Mouse (Mus musculus) splenic B cell, adult 2 months (primary cell): ENCODE measurements around the gene Ipo5.

Experiments used
- DNase-seq: peaks from one replicate; pipeline ENCODE4 v3.0.0-alpha.2; 2011; ENCODE audit warnings: low read depth, low spot score
- H3K27me3 ChIP-seq: 2 replicates; pipeline ENCODE4 v1.6.1; 2012; ENCODE audit warnings: mild to moderate bottlenecking, low read length, moderate library complexity, mixed read lengths; ENCODE audit not compliant: control insufficient read depth, poor library complexity, insufficient read depth, severe bottlenecking
- H3K36me3 ChIP-seq: 2 replicates; pipeline ENCODE4 v1.6.1; 2012; ENCODE audit warnings: mild to moderate bottlenecking, low read length, moderate library complexity, mixed read lengths; ENCODE audit not compliant: control insufficient read depth, poor library complexity, insufficient read depth, severe bottlenecking

Gene Ipo5

DNA sequence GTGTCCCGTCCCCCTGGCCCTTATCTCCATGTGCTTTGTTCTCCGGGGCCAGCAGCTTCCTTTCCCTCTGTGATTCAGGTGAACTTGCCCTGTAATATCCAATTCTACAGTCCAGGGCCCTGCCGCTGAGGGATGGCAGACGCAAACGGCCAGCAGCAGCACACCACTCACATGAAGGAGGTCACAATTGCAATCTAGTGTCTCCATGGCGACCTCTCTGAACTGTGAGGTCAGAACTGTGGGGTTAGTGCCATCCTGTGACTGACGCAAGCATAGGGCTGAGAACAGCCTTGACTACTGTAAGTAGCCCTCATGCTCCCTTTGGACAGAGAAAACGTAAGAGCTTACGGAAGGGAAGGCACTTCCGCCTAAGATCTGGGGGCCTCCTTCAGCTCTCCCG, 14.4 kb upstream of the Ipo5 start:
- DNase-seq, result no peak
- Histone ChIP-seq H3K27me3 (no peaks in the 10 kb centered on the region), H3K36me3 (no peaks in the 10 kb centered on the region)

DNA sequence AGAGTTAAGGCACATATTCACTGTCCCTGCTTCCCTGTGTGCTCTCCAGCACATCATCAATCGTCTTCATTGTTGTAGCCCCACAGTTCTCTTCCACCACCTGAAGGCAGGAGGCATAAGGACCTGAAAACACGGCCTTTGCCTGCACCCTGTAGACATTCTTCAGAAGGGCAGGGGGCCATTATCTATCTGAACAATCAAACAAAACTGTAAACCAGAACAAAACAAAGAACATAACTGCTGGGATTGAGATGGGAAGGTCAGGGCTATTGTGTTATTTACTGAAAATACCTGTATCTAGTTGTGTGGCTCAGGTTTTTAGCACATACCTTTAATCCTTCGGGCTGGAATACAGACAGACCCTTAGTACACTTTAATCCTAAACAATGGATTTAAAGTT, 12.1 kb upstream of the Ipo5 start:
- DNase-seq, result no peak
- H3K36me3 ChIP-seq, result no peaks in the 10 kb centered on the region

DNA sequence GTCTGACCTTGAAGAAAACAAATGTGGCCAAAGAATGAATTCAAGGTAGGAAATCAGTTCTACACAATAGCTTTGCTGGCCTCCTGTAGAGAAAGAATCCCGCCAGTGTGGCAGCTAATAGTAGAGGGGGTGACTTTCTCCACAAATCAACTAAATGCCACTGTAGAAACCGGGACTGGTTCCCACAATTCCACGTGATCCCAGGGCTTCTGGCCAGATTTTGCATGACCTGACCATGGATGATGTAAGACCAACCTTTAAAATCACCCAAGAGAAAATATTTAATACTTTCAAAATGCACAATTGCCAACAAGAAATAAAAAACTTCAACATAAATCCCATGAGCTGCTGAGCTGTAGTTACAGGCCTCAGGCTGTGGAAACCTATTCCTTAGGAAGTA, 1.6 kb upstream of the Ipo5 start:
- Histone ChIP-seq H3K36me3 (no peaks in the 10 kb centered on the region; the same call in 1 of the 2 replicates), H3K27me3 (no peaks in the 10 kb centered on the region)
- no peak for DNase-seq

More for the DNA sequence above, 12.1 kb upstream of the Ipo5 start:
- H3K27me3 ChIP-seq, result no peaks in the 10 kb centered on the region

DNA sequence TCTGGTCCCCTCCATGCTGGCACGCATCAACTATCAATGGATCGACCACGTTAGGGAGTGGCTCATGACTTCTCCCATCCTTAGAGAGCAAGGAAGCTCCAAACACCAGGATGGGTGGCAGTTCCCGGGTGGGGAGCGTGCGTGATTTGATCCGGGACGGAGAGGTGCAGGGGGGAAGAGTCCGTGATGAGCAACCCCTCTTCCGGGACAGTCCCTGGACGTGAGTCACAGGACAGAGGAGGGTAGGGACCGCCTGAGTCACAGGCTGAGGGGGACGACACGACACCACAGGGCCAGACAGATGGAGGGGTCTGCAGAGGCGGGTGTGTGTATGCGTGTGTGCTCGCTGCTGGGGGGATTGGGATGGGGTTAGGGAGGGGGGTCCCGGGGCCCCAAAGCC, 704 bp upstream of the Ipo5 start:
- Histone ChIP-seq H3K27me3 (no peaks in the 10 kb centered on the region), H3K36me3 (no peaks in the 10 kb centered on the region; the same call in 1 of the 2 replicates)
- DNase-seq, result no peak

DNA sequence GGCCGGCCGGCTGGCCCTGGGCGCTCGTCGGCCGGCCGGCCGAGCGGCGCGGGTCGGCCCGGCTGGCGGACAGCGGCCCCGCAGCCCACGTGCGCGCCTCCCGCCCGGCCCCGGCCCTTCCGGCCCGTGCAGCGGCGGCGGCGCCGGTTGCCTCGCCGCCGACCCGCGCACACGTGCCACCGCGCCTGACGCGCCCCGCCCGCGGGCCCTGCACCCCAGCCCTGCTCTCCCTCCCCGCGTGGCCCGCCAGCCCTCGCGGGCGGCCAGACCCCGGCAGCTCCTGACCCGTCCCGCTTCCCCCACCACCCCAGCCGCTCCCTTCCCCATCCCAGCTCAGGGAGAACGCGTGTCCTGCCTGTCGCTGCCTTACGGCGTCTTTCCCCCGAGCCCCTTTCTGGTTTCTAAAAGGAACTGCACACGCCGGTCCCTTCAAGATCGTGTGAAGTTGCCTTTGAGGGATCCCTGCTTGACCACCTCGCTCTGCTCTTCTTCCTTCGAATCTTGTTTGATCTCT, 421 bp downstream of the Ipo5 start:
- H3K36me3 ChIP-seq, result no peaks in the 10 kb centered on the region; the same call in 1 of the 2 replicates
- H3K27me3 ChIP-seq, result no peaks in the 10 kb centered on the region
- DNase-seq, result peak; percentile 48

DNA sequence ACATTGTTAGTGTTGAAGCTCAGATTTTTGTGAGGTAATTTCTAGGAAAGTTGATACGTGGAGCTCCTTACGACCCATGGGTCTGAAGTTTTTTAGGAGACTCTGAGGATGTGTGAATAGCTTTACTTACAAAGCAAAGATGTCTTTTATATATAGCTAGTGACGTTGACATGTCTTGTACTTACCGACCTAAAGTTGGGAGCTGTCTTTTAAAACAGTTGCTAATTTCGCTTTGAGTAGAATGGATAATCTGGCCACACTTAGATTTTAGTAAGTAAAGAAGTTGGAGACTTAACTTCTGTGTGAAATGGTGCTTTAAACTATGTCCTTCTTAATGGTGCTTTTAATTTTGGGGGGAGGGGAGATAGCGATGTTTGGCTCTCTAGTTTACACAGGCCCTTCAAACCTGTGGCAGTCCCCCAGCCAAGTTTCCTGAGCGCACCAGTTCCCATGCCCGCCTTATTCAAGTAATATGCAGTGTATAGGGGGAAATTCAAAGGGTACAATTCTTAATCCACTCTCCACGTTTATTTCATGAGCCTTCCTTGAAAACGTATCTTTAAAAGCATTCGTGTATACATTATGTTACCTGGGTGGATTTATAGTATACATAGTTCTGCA, 1.2 kb downstream of the Ipo5 start:
- Histone ChIP-seq H3K36me3 (no peaks in the 10 kb centered on the region; the same call in 1 of the 2 replicates), H3K27me3 (no peaks in the 10 kb centered on the region)
- peak; percentile 3 for DNase-seq

DNA sequence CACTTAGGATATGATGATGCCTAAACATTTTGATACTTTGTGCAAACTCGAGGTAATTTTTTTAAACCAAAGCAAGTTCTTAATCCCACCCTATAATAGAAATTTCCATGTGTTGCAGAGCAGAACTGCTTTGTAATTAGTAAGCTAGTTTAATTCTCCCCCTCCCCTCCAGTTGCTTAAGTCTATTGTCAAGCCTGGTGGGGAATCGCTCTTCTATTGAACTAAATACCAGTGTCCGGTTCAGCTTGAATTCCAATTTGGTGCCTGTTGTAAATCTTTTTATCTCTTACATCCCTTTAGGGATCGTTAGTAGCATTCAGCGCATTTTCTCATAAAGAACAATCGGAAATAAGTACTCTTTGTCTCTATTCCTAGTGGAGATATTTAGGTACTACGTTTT, 1.9 kb downstream of the Ipo5 start:
- DNase-seq, result no peak
- H3K36me3 ChIP-seq, result no peaks in the 10 kb centered on the region; the same call in 1 of the 2 replicates
- H3K27me3 ChIP-seq, result no peaks in the 10 kb centered on the region

DNA sequence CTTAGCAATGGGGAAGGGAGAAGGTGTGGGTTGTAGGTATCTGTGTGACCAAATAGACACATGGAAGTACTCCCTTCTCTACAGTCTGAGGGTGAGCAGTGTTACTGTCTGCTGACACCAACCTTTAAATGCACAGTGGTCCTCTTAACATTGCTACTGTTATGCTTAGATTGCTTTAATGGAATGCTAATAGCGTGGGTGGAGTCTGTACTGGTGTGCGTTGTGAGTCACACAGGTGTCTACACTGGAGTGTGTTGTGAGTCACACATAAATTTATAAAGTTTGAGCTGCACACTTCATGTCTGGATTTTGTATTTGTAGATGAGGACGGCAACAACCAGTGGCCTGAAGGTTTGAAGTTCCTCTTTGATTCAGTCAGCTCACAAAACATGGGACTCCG, 10.8 kb downstream of the Ipo5 start:
- Histone ChIP-seq H3K27me3 (no peaks in the 10 kb centered on the region), H3K36me3 (peaks cover 22% of the 10 kb centered on the region)
- no peak for DNase-seq

DNA sequence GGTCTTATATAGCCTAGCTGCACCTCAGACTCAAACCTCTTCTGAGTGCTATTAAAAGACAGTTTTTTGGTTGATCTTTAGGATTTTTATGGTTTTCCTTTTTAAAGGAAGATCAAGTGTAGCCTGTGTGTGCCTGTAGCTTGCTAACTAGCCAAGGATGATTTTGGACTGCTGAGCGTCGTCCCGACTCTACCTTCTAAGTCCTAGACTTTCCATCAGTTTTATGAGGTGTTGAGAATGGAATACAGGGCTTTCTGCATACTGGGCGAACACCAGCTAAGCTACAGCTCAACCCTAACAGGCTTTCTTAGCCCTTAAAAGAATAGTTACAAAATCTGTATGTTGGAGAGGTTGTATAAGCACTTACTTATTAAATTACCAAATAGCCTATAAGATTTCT, 13.0 kb downstream of the Ipo5 start:
- Histone ChIP-seq H3K36me3 (peaks cover 22% of the 10 kb centered on the region), H3K27me3 (no peaks in the 10 kb centered on the region)
- DNase-seq, result no peak

DNA sequence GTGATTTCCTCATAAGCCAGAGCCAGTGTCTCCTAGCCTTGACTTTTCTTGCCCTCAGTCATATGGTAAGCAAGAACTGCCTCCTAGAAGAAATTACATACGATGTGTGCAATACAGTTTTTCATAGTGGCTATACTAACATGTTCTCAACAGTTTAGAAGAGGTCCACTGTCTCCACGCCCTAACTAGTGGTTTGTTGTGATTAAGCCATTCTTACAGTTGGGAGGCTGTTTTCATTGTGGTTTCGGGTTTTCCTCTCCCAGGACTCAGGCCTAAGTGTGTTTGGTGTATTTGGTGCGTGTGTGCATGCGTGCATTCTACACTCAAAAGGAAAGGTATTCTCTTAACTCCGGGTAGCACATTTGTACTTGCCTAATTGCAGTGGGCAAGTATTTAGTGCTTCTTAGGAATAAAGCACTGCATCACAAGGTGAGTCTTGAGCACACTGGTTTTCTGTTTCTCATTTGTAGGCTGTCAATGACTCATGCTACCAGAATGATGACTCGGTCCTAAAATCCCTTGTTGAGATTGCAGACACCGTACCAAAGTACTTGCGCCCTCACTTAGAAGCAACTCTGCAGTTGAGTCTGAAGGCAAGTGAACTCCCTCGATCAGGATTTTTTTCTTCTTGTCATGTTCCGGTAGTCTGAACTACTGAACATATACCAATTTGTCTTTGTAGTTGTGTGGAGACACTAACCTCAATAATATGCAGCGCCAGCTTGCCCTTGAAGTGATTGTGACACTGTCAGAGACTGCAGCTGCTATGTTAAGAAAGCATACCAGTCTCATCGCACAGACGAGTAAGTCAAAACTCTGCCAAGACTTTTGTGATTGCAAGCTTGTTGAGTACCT, 14.9 kb downstream of the Ipo5 start:
- no peak for DNase-seq
- peaks cover 17% of the 10 kb centered on the region for H3K36me3 ChIP-seq
- no peaks in the 10 kb centered on the region for H3K27me3 ChIP-seq

DNA sequence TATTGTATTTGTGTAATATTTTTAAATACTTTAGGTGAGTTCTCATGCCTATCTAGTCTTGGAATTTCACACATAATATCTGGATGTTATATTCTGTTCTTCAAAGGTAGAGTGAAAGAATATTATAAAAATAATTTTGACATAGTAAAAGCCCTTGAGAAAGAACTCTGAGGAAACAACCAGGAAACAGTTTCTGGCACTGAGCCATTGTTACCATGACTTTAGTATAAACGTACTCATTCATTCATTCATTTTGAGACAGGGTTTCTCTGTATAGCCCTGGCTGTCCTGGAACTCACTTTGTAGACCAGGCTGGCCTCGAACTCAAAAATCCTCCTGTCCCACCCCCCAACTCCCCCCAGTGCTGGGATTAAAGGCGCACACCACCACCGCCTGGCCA, 20.2 kb downstream of the Ipo5 start:
- H3K36me3 ChIP-seq, result peaks cover 10% of the 10 kb centered on the region
- DNase-seq, result no peak
- no peaks in the 10 kb centered on the region for H3K27me3 ChIP-seq

DNA sequence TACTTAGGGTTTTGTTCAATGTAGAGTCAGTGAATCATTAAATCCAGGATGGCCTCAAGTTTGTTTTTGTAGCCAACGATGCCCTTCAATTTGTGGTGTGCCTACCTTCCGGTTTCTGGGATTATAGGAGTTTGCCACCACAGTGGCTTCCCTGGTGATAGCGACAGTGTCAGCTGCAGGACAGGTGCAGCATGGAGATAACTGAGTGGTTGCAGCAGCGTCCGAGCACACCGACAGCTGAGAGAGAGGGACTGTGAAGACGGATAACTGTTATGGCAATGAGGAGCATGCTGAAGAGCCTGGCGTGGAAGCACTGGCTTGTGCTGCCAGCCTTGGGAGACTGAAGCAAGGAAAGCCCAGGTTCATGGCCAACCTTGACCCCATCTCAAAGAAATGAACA, 22.6 kb downstream of the Ipo5 start:
- Histone ChIP-seq H3K36me3 (peaks cover 15% of the 10 kb centered on the region), H3K27me3 (no peaks in the 10 kb centered on the region)
- no peak for DNase-seq

DNA sequence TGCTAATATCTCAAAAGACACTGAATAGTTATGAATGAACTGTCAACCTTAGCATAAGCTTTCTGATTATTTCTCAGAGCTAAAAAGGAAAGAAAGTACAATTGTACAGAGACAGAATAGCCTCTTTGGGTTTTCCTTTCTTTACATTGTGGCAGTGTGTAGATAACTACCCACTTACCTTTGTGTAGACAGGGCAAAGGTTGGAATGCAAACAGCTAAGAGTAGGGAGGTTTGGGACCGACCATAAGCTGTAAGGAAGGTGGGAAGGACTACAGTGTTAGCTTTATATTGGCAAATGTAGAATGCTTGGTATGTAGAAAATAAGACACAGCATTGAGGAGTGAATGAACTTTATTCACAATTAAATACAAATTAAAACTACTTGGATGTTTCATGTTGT, 26.1 kb downstream of the Ipo5 start:
- DNase-seq, result no peak
- Histone ChIP-seq H3K36me3 (peaks cover 17% of the 10 kb centered on the region), H3K27me3 (no peaks in the 10 kb centered on the region)

DNA sequence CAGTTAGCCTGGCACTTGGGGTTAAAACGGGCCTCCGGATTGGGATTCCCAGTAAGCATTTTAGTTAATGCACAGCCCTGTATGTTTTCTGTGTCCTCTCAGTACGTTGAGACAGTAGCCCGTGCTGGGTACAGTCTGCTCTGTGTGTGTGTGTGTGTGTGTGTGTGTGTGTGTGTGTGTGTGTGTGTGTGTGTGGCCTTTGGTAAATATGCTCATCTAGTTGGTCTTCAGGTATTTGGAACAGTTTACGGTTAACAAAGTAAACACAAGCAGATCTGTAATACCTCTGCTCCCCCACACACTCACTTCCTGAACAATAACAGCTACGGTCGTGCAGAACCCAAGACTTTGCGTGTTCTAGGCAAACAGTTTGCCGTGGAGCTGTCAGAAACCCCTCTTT, 31.8 kb downstream of the Ipo5 start:
- Histone ChIP-seq H3K27me3 (no peaks in the 10 kb centered on the region), H3K36me3 (peaks cover 16% of the 10 kb centered on the region)
- no peak for DNase-seq

DNA sequence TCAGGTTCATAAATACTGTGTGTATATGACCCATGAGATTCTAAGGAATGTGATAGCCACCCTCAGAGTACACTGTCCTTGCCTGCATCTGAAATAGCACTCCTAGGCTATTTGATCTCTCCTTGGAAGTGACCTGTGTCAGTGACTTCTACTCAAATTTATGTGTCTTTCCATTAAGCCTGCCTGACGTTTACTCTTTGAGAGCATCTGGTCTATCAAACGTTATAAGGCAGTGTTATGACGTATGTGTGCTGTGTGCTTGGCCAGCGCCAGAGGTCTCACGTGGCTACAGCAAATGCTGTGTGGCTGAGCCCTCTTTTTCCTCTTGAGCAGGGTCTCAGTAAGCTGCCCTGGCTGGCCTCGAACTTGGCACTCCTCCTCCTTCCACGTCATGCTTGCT, 34.1 kb downstream of the Ipo5 start:
- Histone ChIP-seq H3K27me3 (no peaks in the 10 kb centered on the region), H3K36me3 (peaks cover 14% of the 10 kb centered on the region)
- no peak for DNase-seq
